Mouse (Mus musculus) left cerebral cortex, adult 9 months (tissue): ENCODE measurements around the gene Pglyrp4.
"Not testable (repeated sequence)": the region's sequence is repeated elsewhere in the genome, so short reads cannot be mapped to it uniquely, and the experiment has no call there.

ENCODE experiments used
- DNase-seq, 2 experiments: peaks; one replicate each; pipeline ENCODE4 v3.0.0; 2022; ENCODE audit warnings: low spot score in 2 of 2

Gene Pglyrp4

DNA sequence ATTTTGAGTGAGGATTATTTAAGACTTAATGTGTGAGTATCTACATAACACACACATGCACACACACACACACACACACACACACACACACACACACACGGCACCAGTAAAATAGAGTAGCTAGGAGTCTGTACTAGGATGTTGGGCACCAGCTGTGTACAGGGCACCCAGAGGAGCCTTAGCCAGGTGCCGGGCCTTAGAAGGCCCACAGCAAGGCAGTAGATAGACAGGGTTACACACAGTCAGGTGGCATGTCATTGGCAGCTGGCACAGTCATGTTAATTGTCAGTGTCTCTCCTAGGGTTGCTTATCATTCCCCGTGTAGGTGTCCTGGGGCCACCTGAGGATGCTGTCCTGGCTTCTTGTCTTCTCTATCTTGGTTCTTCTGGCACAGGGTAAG, at the start of gene Pglyrp4:
TSS of gene Pglyrp4 (plus strand) at position 301 of the 400 bp plus-strand sequence.
- DNase-seq, result no peak

- no peak for DNase-seq
Observed at GRCm38 (mm10) chr3:90678656-90679055, 48.0 kb upstream of the Pglyrp4 start.

GRCm38 (mm10) chr3:90683929-90684328, 42.8 kb upstream of the Pglyrp4 start:
- no peak for DNase-seq

DNA sequence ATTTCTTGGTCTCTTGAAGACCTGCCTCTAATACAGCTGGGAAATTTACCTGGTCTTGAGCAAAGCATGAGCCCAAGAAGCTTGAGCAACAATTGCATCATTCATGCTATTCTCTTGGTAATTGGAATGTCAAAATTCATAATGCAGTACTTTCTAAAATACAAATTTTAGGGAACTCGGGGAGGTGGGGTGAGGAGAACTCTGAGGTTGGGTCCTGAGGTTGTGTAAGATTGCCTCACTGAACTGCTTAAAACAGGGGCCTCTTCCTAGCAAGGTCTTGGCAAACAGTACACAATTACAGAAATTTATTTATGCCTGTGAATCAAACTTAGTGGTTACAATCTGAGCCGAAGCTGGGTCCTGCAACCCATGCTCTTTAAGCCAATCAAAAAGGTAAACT, 39.9 kb upstream of the Pglyrp4 start:
- no peak for DNase-seq

DNA sequence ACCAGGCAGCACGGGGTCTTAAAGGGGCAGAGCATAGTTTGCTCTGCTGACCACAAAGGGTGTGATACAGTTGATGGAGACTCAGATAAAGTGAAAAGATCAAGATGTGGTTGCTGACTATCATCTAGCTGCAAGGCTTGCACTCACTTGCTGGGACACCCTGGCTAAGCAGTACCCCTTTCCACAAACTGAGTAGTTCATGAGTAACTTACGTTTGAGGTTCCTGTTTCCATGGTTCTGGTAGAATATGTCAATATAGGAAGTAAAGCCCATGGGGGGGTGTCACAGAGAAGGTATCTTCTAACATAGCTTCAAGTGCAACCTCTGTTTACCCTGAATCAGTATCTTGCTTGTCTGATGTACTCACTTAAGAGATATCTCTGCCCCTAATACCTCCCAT, 33.2 kb upstream of the Pglyrp4 start:
- no peak for DNase-seq

DNA sequence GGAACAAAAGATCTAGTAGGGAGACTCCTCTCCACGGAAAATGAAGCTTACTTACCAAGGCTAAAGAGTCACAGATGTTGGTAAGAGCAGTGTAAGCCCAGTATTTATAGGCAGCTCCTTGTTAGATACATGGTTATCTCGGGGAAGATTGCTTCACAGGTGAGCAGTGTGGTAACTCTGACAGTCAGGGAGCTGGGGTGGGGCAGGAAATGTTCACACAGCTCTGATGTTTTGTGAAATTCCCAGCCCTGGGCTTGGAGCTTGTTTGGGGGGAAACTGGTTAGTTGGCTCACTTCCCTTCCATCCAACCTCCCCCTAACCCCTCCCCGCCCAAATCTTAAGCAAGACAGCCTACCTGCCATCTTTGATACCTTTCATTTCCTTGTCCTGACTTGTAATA, 31.1 kb upstream of the Pglyrp4 start, which contains the start of gene S100a9:
TSS of gene S100a9 (minus strand) at position 109 of the 400 bp plus-strand sequence.
- DNase-seq, result no peak

- no peak for DNase-seq
Observed at GRCm38 (mm10) chr3:90702244-90702643, 24.5 kb upstream of the Pglyrp4 start.

- peak; percentile 13 to 22 for DNase-seq
Observed at GRCm38 (mm10) chr3:90708523-90709202, 18.0 kb upstream of the Pglyrp4 start.

- DNase-seq, result peak; percentile 51 to 91
Observed at GRCm38 (mm10) chr3:90709591-90710460, 16.9 kb upstream of the Pglyrp4 start.

DNA sequence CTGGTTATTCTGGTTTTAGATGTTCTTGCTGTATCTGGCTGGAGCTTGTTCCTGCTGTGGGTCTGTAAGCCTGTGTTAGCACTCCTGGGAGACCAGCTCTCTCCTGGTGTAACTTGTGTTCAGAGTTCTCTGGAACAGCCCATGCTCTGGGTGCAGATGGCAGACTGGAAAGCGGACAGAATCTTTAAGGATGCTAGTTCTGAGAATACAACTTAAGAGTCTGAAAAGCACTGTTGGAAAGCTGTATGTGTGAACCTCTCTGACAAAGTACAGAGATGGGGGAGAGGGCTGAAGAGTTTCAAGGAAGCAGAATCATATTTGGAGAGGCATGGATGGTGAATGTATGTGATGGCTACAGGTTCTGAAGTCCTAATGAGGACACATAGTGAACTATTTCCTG, 23.0 kb downstream of the Pglyrp4 start:
- peak in 1 of 2 experiments; percentile 11 for DNase-seq

GRCm38 (mm10) chr3:90777776-90778175, 51.1 kb downstream of the Pglyrp4 start, which contains the start of gene Gm5849:
TSS of gene Gm5849 (minus strand) at chr3:90777876.
- not testable (repeated sequence) for DNase-seq
